Mouse (Mus musculus): ENCODE data around the gene Gucy1b1. TPM values are rescaled to one million over a fixed set of nuclear protein-coding genes. Genes with fewer than 3 reads are reported as not detected.

The Gucy1b1 gene
- total and polyA plus RNA-seq, 2 experiments from 2014 or later = 55.0 to 58.5 TPM

GRCm38 (mm10) chr3:82046087-82046486 is 28.4 kb downstream of the Gucy1b1 start:
- no peak for TF ChIP-seq CTCF (IDR thresholded peaks at IDR 0.05)
- Histone ChIP-seq H3K4me2 (ENCODE audit: low read depth, low read length, poor library complexity, severe bottlenecking) (no peak overlapping the region), H3K36me3 (ENCODE audit: insufficient read depth, low read length) (peaks cover 26% of the 10 kb centered on the region), H3K9ac (replicated peaks; ENCODE audit: low read length, poor library complexity, severe bottlenecking) (no peak overlapping the region), H3K27ac (ENCODE audit: low read depth, low read length) (no peak overlapping the region), H3K4me3 (ENCODE audit: low read depth, low read length) (no peak overlapping the region), H3K9me3 (ENCODE audit: low read length) (no peaks in the 10 kb centered on the region), H3K4me1 (ENCODE audit: insufficient read depth, low read length) (no peaks in the 10 kb centered on the region), H3K27me3 (ENCODE audit: insufficient read depth, low read length) (no peaks in the 10 kb centered on the region)
- 93% methylated on average over 8 of the region's 8 CpGs for WGBS
- ATAC-seq (ENCODE audit: low FRiP score) = no peak
- no peak for DNase-seq (ENCODE audit: low spot score)

- peaks cover 29% of the 10 kb centered on the region for H3K36me3 ChIP-seq (ENCODE audit: insufficient read depth, low read length)
- WGBS = 90% methylated on average over 5 of the region's 5 CpGs
- H3K9me3 ChIP-seq (ENCODE audit: low read length) = no peaks in the 10 kb centered on the region
- no peak for ATAC-seq (ENCODE audit: low FRiP score)
- no peaks in the 10 kb centered on the region for H3K4me1 ChIP-seq (ENCODE audit: insufficient read depth, low read length)
- no peak for TF ChIP-seq CTCF (IDR thresholded peaks at IDR 0.05)
- no peak overlapping the region for H3K27ac ChIP-seq (ENCODE audit: low read depth, low read length)
- no peaks in the 10 kb centered on the region for H3K27me3 ChIP-seq (ENCODE audit: insufficient read depth, low read length)
- no peak overlapping the region for H3K9ac ChIP-seq (replicated peaks; ENCODE audit: low read length, poor library complexity, severe bottlenecking)
- no peak for DNase-seq (ENCODE audit: low spot score)
- no peak overlapping the region for H3K4me2 ChIP-seq (ENCODE audit: low read depth, low read length, poor library complexity, severe bottlenecking)
- H3K4me3 ChIP-seq (ENCODE audit: low read depth, low read length) = no peak overlapping the region
These were observed 29.6 kb downstream of the Gucy1b1 start for GRCm38 (mm10) chr3:82044902-82045301.

- no peak for TF ChIP-seq CTCF (IDR thresholded peaks at IDR 0.05)
- H3K4me3 ChIP-seq (ENCODE audit: low read depth, low read length) = no peak overlapping the region
- H3K4me2 ChIP-seq (ENCODE audit: low read depth, low read length, poor library complexity, severe bottlenecking) = no peak overlapping the region
- no peak overlapping the region for H3K9ac ChIP-seq (replicated peaks; ENCODE audit: low read length, poor library complexity, severe bottlenecking)
- no peaks in the 10 kb centered on the region for H3K9me3 ChIP-seq (ENCODE audit: low read length)
- ATAC-seq (ENCODE audit: low FRiP score) (no peak), DNase-seq (ENCODE audit: low spot score) (no peak)
- peaks cover 29% of the 10 kb centered on the region for H3K36me3 ChIP-seq (ENCODE audit: insufficient read depth, low read length)
- no peaks in the 10 kb centered on the region for H3K27me3 ChIP-seq (ENCODE audit: insufficient read depth, low read length)
- WGBS = 87% methylated on average over 6 of the region's 6 CpGs
- H3K27ac ChIP-seq (ENCODE audit: low read depth, low read length) = no peak overlapping the region
- H3K4me1 ChIP-seq (ENCODE audit: insufficient read depth, low read length) = no peaks in the 10 kb centered on the region
These were observed 30.8 kb downstream of the Gucy1b1 start for GRCm38 (mm10) chr3:82043676-82044075.

DNA sequence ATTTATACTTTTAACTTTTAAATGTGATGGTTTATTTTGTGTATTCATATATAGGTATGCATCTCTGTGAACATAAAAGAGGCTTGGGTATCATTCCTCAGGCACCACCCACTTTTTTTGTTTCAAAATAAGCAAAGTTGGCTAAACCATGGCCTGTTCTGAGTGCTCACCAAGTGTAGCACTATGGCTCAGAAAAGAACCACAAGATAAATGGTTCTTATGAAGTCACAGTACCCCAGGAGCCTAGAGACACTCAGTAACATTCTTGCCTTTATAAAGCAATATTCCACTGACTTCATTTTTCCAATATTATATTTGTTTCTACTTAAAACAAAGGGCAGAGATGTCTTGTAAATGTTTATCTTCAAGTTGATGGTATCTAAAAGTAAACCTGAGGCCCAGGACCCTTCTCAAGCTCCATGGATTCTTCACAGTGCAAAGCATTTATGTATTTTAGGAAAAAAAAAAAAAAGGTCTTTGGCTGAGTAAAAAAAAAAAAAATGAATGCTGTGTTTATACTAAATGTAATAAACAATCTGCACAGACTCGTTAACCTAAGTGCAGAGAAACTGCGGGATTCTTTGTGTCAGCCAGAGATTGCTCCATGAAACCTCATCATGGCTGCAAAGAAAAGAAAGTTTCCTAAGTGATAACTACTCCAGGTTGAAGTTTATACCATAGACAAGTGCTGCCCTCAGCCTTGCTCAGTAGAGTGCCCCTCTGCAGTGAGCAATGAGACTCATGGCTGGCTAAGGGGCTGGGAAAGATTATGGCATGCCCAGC is 38.0 kb downstream of the Gucy1b1 start:
- no peaks in the 10 kb centered on the region for H3K4me1 ChIP-seq (ENCODE audit: insufficient read depth, low read length)
- whole genome bisulfite sequencing = 93% methylated on average over 2 of the region's 2 CpGs
- ATAC-seq (ENCODE audit: low FRiP score) (no peak), DNase-seq (ENCODE audit: low spot score) (no peak)
- no peaks in the 10 kb centered on the region for H3K9me3 ChIP-seq (ENCODE audit: low read length)
- no peak overlapping the region for H3K4me3 ChIP-seq (ENCODE audit: low read depth, low read length)
- TF ChIP-seq CTCF (IDR thresholded peaks at IDR 0.05) = no peak
- H3K27ac ChIP-seq (ENCODE audit: low read depth, low read length) = no peak overlapping the region
- no peak overlapping the region for H3K9ac ChIP-seq (replicated peaks; ENCODE audit: low read length, poor library complexity, severe bottlenecking)
- H3K36me3 ChIP-seq (ENCODE audit: insufficient read depth, low read length) = peaks cover 19% of the 10 kb centered on the region; the same call in 1 of the 2 replicates
- no peak overlapping the region for H3K4me2 ChIP-seq (ENCODE audit: low read depth, low read length, poor library complexity, severe bottlenecking)
- H3K27me3 ChIP-seq (ENCODE audit: insufficient read depth, low read length) = no peaks in the 10 kb centered on the region

GRCm38 (mm10) chr3:82030008-82030748 is 44.3 kb downstream of the Gucy1b1 start:
- Histone ChIP-seq H3K36me3 (ENCODE audit: insufficient read depth, low read length) (peaks cover 12% of the 10 kb centered on the region; the same call in 1 of the 2 replicates), H3K4me3 (ENCODE audit: low read depth, low read length) (no peak overlapping the region), H3K27ac (ENCODE audit: low read depth, low read length) (no peak overlapping the region), H3K4me1 (ENCODE audit: insufficient read depth, low read length) (no peaks in the 10 kb centered on the region), H3K9me3 (ENCODE audit: low read length) (no peaks in the 10 kb centered on the region), H3K9ac (replicated peaks; ENCODE audit: low read length, poor library complexity, severe bottlenecking) (no peak overlapping the region), H3K27me3 (ENCODE audit: insufficient read depth, low read length) (no peaks in the 10 kb centered on the region), H3K4me2 (ENCODE audit: low read depth, low read length, poor library complexity, severe bottlenecking) (no peak overlapping the region)
- no peak for DNase-seq (ENCODE audit: low spot score)
- WGBS = 81% methylated on average over 1 of the region's 1 CpGs
- no peak for ATAC-seq (ENCODE audit: low FRiP score)
- no peak for TF ChIP-seq CTCF (IDR thresholded peaks at IDR 0.05)

DNA sequence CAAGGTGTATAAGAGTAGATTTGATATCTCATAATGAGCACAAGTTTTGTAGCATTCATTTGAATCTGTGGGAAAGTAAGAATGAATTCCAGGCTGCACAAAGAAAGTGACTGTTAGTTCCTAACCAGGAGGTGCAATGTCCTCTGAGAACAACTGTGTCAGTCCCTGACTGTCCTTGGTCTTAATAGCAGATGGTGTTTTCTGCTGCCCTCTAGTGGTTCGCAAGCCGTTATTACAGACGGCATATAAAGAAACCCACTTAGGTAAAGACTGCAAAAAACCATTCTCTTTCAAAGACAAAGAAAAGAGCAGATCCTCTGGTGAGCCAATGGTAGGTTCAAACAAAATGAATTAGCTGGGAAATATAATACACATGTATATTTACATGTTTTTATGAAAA is 45.3 kb downstream of the Gucy1b1 start:
- Histone ChIP-seq H3K4me3 (ENCODE audit: low read depth, low read length) (no peak overlapping the region), H3K27ac (ENCODE audit: low read depth, low read length) (no peak overlapping the region), H3K9me3 (ENCODE audit: low read length) (no peaks in the 10 kb centered on the region), H3K4me1 (ENCODE audit: insufficient read depth, low read length) (no peaks in the 10 kb centered on the region), H3K27me3 (ENCODE audit: insufficient read depth, low read length) (no peaks in the 10 kb centered on the region), H3K9ac (replicated peaks; ENCODE audit: low read length, poor library complexity, severe bottlenecking) (no peak overlapping the region), H3K4me2 (ENCODE audit: low read depth, low read length, poor library complexity, severe bottlenecking) (no peak overlapping the region), H3K36me3 (ENCODE audit: insufficient read depth, low read length) (peaks cover 6% of the 10 kb centered on the region; the same call in 1 of the 2 replicates)
- peak; percentile 78; the same call in 1 of the 2 replicates for ATAC-seq (ENCODE audit: low FRiP score)
- DNase-seq (ENCODE audit: low spot score) = peak; percentile 80
- TF ChIP-seq CTCF (IDR thresholded peaks at IDR 0.05) = peak; percentile 92
- 1% methylated on average over 3 of the region's 3 CpGs for WGBS

Data from midbrain, postnatal 0 days (tissue).